10 mouse cellular contexts compared by ENCODE assay signal in the genomic region with DNA sequence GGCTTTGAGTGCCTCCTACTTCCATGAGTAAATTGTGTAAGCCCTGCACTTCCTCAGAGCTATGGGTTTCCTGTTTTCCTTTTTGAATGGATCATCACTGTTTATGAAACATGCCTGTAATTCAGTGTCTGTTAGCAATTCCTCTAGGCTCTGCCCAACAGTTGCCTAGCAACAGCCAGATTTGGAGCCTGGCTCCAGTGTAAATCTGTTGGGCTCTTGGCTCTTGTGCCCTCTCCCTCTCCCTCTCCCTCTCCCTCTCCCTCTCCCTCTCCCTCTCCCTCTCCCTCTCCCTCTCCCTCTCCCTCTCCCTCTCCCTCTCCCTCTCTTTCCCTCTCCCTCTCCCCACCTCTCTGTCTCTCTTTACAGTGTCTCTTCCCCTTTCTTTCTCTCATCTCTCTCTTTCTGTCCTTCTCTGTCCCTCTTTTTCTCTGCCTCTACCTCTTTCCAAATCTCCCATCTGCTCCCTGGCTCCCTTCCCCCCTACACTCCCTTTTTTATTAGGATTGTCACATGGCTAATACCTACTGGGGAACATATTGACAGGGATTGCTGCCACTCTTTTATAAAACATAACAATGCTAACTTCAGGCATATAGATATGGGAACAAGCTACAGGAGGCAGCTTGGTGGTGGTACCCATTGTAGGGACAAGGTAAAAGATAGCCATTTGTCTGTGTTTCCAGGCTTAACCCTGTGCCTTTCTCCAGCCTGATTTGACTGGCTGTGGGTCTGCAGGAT. TPM values are rescaled to one million over a fixed set of nuclear protein-coding genes. Genes with fewer than 3 reads are reported as not detected.
A peak's percentile ranks its signal among the peaks of the same experiment; 100 is the strongest.
DNase-seq lines count a peak whose midpoint lies in the region; ATAC-seq and TF ChIP-seq lines count a peak whose summit lies in the region.
"Had no signal": no experiment of that assay in that cellular context is flagged by ENCODE, and none has a peak within 500 bp of the region (broad histone marks: within the 10 kb centered on the region; RNA-seq: fewer than 3 reads in every experiment).

No protein-coding gene starts in this region.

- H3K9ac ChIP-seq in heart, embryonic 16.5 days (ENCODE audit: low read length): no peak overlapping the region
- H3K9ac ChIP-seq in hindbrain, embryonic 16.5 days (ENCODE audit: low read depth, low read length): no peak overlapping the region

- no peak for TF ChIP-seq POLR2A in kidney, adult 2 months (IDR thresholded peaks at IDR 0.05; ENCODE audit: low read depth, low read length)

- no peaks in the 10 kb centered on the region for H3K27me3 ChIP-seq in heart, embryonic 16.5 days (ENCODE audit: control insufficient read depth, insufficient read depth, low read length)
- H3K27me3 ChIP-seq in hindbrain, embryonic 16.5 days (replicated peaks; ENCODE audit: control insufficient read depth, insufficient read depth, low read length): no peaks in the 10 kb centered on the region
- no peaks in the 10 kb centered on the region for H3K27me3 ChIP-seq in kidney, adult 2 months (replicated peaks; ENCODE audit: control insufficient read depth, insufficient read depth, low read length)

- no peaks in the 10 kb centered on the region for H3K36me3 ChIP-seq in heart, embryonic 16.5 days (ENCODE audit: control insufficient read depth, insufficient read depth)
- no peaks in the 10 kb centered on the region for H3K36me3 ChIP-seq in hindbrain, embryonic 16.5 days (ENCODE audit: control insufficient read depth, insufficient read depth, low read length)
- no peaks in the 10 kb centered on the region for H3K36me3 ChIP-seq in kidney, adult 2 months (ENCODE audit: control insufficient read depth, insufficient read depth, low read length)

- peaks cover 10% of the 10 kb centered on the region for H3K4me1 ChIP-seq in heart, embryonic 16.5 days (ENCODE audit: control insufficient read depth, insufficient read depth, low read length)
- peaks cover 8% of the 10 kb centered on the region for H3K4me1 ChIP-seq in hindbrain, embryonic 16.5 days (ENCODE audit: control insufficient read depth, insufficient read depth, low read depth, low read length)
- no peaks in the 10 kb centered on the region for H3K4me1 ChIP-seq in kidney, adult 2 months (ENCODE audit: control insufficient read depth, insufficient read depth, low read length)

- H3K27ac ChIP-seq in heart, embryonic 16.5 days (ENCODE audit: low read length): no peak overlapping the region
- peak overlapping the region; percentile 69 for H3K27ac ChIP-seq in hindbrain, embryonic 16.5 days (ENCODE audit: low read depth, low read length)
- no peak overlapping the region for H3K27ac ChIP-seq in kidney, adult 2 months (ENCODE audit: insufficient read depth, low read depth, low read length)
- H3K27ac ChIP-seq: heart, adult 2 months had no signal

- H3K4me2 ChIP-seq in heart, embryonic 16.5 days (ENCODE audit: low read depth, low read length): no peak overlapping the region
- H3K4me2 ChIP-seq in hindbrain, embryonic 16.5 days (ENCODE audit: low read length): peak overlapping the region; percentile 11; the same call in 1 of the 2 replicates

- H3K9me3 ChIP-seq in heart, embryonic 16.5 days (replicated peaks; ENCODE audit: control insufficient read depth, low read length): no peaks in the 10 kb centered on the region
- H3K9me3 ChIP-seq in hindbrain, embryonic 16.5 days (ENCODE audit: control insufficient read depth, low read length): no peaks in the 10 kb centered on the region

- no peak for TF ChIP-seq CTCF in kidney, adult 2 months (conservative IDR thresholded peaks at IDR 0.05; ENCODE audit: insufficient read depth, insufficient read length, low read depth, low read length)

- no peak overlapping the region for H3K4me3 ChIP-seq in heart, embryonic 16.5 days (ENCODE audit: low read length)
- H3K4me3 ChIP-seq in hindbrain, embryonic 16.5 days (ENCODE audit: low read length): no peak overlapping the region
- H3K4me3 ChIP-seq in kidney, adult 2 months (ENCODE audit: insufficient read depth, low read depth, low read length): no peak overlapping the region
- H3K4me3 ChIP-seq: heart, adult 2 months had no signal

- DNase-seq in heart, adult 8-10 months (ENCODE audit: low spot score): no peak
- DNase-seq in cerebellum, adult 8-10 months: peak; percentile 46
- DNase-seq in lung, postnatal 14 days: peak; percentile 40
- peak; percentile 45 for DNase-seq in skeletal muscle tissue, adult 2 months (ENCODE audit: low read depth, low spot score)
- no peak for DNase-seq in kidney, adult 2 months

- ATAC-seq in heart, embryonic 16.5 days (replicated peaks; ENCODE audit: extremely low read depth, insufficient read depth, low FRiP score): peak; percentile 49; the same call in 1 of the 2 replicates
- ATAC-seq in hindbrain, embryonic 16.5 days: peak; percentile 95
- no peak for ATAC-seq in megakaryocyte-erythroid progenitor cell, adult 5-6 weeks (replicated peaks; ENCODE audit: low FRiP score, low TSS enrichment, poor library complexity, severe bottlenecking)

RNA-seq across cellular contexts. Expression of a gene that starts 7.5 kb away (rescaled TPM):
- 0.09 and 0.21 TPM in 2 replicates for polyA plus RNA-seq in heart, embryonic 16.5 days (2015; fragmentation: Nextera tagmentation; extraction: Ambion mirVana)
- total RNA-seq in heart, adult 8-10 months (2022): not detected
- 26.4 and 34.9 TPM in 2 replicates for polyA plus RNA-seq in hindbrain, embryonic 16.5 days (2015; fragmentation: Nextera tagmentation; extraction: Ambion mirVana)
- total RNA-seq in megakaryocyte-erythroid progenitor cell, adult 5-6 weeks (2014; fragmentation: Nextera tagmentation): not detected in 2 replicates
- not detected in 2 replicates for total RNA-seq in megakaryocyte-erythroid progenitor cell, adult 5-6 weeks (2017)
- polyA plus RNA-seq in kidney, adult 2 months (2012; rRNA removed): not detected in 2 replicates
- total RNA-seq: heart, adult 2 months; MEL had no signal
- polyA plus RNA-seq: heart, adult 2 months had no signal

RNA-seq across cellular contexts. Expression of a gene that starts 58.6 kb away (rescaled TPM):
- polyA plus RNA-seq in heart, embryonic 16.5 days (2015; fragmentation: Nextera tagmentation; extraction: Ambion mirVana): 0.33 and 0.47 TPM in 2 replicates
- under 1 TPM in 3 of 4 experiments, not detected in 1; 0.16 to 0.22 (median 0.17) TPM for total RNA-seq in heart, adult 8-10 months (2022)
- polyA plus RNA-seq in hindbrain, embryonic 16.5 days (2015; fragmentation: Nextera tagmentation; extraction: Ambion mirVana): 0.14 and 0.17 TPM in 2 replicates
- total RNA-seq in megakaryocyte-erythroid progenitor cell, adult 5-6 weeks (2014; fragmentation: Nextera tagmentation): not detected in 2 replicates
- not detected in 2 replicates for total RNA-seq in megakaryocyte-erythroid progenitor cell, adult 5-6 weeks (2017)
- 0.03 and 0.08 TPM in 2 replicates for polyA plus RNA-seq in kidney, adult 2 months (2012; rRNA removed)

Comparison
In these comparisons a context has a peak if more than half of its experiments do, and no peak if none do; other contexts are left out.
1. DNase-seq: peak in cerebellum, adult 8-10 months (single experiment), lung, postnatal 14 days (single experiment) and skeletal muscle tissue, adult 2 months (single experiment); none in heart, adult 8-10 months (single experiment) and kidney, adult 2 months (single experiment).
2. RNA of a gene that starts 7.5 kb away (polyA plus RNA-seq): 26.4 to 34.9 TPM in hindbrain, embryonic 16.5 days; 0.09 to 0.21 TPM in heart, embryonic 16.5 days and not detected in kidney, adult 2 months; every median in the first group is over 10 times any median in the second.